Mouse (Mus musculus) urinary bladder, postnatal 25 days (tissue): Measurements from ENCODE around the gene Galnt6.

Experiments used
- DNase-seq: peaks from one replicate; pipeline ENCODE4 v3.0.0; 2022; ENCODE audit warnings: low spot score

Galnt6 gene

GRCm38 (mm10) chr15:100683041-100683440 lies 46.1 kb downstream of the Galnt6 start:
- DNase-seq, result peak; percentile 54

DNA sequence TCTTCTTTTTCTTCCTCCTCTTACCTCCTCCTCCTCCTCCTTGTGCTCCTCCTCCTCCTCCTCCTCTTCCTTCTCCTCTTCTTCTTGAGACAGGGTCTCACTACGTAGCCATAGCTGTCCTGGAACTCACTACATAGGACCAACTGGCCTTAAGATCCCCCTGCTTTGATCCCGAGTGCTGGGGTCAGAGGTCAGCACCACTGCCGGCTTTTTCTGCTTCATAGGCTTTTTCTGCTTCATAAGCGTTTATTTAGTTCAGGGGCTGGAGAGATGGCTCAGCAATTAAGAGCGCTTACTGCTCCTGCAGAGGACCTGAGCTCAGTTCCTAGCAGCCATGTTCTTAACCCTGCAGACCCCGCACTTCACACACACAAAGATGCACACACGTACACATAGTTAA lies 47.4 kb downstream of the Galnt6 start:
- no peak for DNase-seq

GRCm38 (mm10) chr15:100680381-100680780 lies 48.8 kb downstream of the Galnt6 start:
- DNase-seq, result no peak

GRCm38 (mm10) chr15:100679005-100679404 lies 50.2 kb downstream of the Galnt6 start:
- no peak for DNase-seq

DNA sequence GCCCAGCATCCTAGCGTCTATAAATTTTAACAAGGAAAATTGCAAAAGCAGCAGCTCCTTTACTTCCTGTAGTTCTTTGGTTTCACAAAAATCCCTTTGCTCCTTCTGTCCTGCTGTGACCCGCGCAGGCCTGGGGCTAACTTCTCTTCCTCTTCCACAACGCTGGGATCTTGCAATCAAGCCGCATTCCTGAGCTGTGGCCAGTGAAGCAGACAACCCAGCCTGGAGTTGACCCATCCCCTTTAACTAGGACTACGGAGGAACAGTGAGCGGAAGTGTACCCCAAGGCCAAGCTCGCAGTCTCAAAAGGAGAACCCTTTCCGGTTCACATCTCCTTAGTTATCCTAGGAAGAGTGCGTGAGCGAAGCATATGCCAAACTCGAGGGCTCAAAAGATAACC lies 50.6 kb downstream of the Galnt6 start:
- no peak for DNase-seq

DNA sequence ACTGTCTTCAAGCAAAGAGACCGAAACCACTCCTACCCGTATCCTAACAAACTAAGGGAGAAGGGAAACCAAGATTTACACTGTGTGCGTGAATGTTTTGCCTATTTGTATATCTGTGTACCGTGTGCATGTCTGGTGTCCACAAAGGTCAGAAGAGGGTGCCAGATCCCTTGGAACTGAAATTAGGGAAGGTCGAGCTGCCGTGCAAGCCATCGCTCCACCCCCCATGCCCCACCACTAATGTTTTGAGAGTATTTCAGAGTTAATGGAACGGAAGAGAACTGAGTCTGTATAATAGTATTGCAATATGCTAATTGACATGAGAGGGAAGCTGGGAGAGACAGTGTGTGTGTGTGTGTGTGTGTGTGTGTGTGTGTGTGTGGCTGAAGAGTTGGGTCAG lies 51.5 kb downstream of the Galnt6 start:
- no peak for DNase-seq

- DNase-seq, result no peak
These were observed 52.7 kb downstream of the Galnt6 start for GRCm38 (mm10) chr15:100676521-100676920.

DNA sequence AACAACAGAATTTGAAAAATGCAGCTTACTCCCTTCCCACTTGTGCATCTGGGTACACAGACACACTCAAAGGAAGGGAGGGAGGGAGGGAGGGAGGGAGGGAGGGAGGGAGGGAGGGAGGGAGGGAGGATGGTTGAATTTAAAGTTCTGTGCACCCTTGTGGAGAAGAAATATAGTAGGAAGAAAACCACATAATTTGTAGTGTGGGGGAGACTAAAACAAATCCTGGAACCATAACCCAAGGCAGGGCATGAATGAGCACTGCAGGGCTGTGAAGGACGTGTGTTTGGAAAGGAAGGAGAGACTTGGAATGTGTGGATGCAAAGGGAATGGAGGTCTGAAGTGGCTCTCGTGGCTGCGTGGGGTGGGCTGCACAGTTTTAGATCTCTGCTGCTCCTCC lies 53.7 kb downstream of the Galnt6 start:
- no peak for DNase-seq

GRCm38 (mm10) chr15:100674566-100674965 lies 54.6 kb downstream of the Galnt6 start:
- no peak for DNase-seq

- DNase-seq, result no peak
These were observed 55.4 kb downstream of the Galnt6 start for GRCm38 (mm10) chr15:100673585-100674391.

DNA sequence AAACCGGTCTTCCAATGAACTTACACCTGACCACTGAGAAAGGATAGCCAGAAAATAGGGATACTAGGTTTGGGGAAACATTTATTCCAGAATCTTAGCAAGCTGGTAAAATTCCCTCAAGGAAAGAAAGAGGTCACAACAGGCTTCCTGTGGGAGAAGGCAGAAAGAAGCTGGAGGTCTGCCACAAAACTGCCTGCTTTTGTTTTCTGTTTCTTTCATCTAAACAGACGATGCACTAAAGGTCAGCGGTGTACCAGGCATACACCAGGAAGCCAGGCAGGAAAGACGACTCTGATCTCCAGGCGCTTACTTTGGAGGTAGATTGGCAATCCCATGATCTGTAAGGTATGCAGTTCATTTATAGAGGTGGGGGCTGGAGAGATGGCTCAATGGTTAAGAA lies 58.3 kb downstream of the Galnt6 start:
- no peak for DNase-seq

- DNase-seq, result no peak
These were observed 59.2 kb downstream of the Galnt6 start for GRCm38 (mm10) chr15:100670004-100670403.

GRCm38 (mm10) chr15:100669337-100669736 lies 59.8 kb downstream of the Galnt6 start, which contains the start of gene Bin2:
TSS of gene Bin2 (minus strand) at chr15:100669553.
- no peak for DNase-seq

- DNase-seq, result no peak
These were observed 61.2 kb downstream of the Galnt6 start for GRCm38 (mm10) chr15:100667871-100668545.

- DNase-seq, result no peak
These were observed 61.8 kb downstream of the Galnt6 start for GRCm38 (mm10) chr15:100667420-100667819.

GRCm38 (mm10) chr15:100666851-100667250 lies 62.3 kb downstream of the Galnt6 start:
- DNase-seq, result no peak

GRCm38 (mm10) chr15:100666219-100666696 lies 62.9 kb downstream of the Galnt6 start:
- DNase-seq, result no peak

DNA sequence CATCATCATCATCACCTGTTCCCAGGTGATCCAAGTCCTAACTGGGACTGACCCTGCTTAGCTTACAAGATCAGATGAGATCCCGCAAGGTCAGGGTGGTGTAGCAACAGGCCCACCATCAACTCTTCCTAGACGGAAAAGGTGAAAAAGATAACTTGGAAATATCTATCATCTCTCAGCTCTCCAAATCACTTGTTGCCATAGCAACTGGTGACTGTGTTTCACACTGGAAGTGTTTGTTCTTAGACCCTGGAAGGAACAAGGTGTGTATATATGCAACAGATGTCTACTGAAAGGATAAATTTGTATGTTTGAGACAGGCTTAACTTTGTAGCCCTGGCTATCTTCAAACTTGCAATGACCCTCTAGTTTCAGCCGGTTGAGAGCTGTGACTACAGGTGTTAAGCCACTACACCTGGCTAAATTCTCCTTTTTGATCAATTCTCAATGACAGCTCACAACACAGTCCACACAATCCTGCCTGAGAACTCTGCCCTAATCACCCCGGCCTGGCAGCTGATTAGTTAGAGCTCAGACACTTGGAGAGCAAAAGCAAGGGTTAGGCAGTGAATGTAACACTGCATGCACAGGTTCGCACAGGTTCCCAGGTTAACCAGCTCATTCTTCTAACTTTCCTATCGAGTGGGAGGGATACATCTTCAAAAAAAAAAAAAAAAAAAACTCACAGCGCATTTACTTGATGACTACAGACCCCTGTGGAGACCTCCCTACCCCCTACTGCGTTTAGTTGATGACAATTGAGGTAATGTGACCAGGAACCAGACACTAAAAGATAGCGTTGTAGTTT lies 63.6 kb downstream of the Galnt6 start:
- DNase-seq, result no peak

DNA sequence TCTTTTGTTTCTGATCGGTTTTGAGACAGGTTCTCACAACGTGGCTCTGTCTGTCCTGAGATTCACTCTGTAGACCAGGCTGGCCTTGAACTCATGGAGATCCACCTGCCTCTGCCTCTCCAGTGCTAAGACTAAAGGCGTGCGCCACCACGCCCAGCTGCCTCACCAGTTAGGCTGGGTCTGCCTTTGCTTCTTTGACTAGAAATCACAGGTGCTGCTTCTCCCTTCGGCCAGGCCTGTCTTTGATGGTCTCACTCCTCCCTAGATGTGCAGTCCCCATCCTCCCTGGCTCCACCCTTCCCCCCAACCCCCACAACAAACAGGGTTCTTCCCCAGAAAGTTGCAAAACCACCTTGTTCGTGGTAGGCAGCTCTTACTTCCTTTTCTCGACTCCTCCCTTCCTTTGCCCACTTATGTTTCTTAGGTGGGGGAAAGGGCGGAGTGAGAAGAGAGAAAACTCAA lies 64.3 kb downstream of the Galnt6 start:
- DNase-seq, result no peak

- no peak for DNase-seq
These were observed 68.4 kb downstream of the Galnt6 start for GRCm38 (mm10) chr15:100660805-100661204.

DNA sequence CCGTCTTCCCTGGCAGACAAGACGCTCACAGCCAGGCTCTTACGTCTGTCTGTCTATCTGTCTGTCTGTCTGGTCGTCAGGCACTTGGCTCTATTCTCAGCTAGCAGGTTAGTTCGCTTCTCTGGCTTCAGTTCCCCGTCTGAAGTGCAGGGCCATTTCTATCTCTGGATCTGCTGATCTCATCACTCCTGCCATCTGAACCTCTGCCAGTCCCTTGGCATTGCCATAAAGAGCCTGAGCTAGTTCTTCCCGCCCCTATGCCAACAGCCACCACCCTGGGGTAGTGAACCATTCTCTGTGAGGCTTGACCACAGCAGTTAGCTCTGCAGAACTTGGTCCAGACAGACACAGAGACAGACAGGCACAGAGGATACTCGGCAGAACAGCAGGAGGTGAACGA lies 68.9 kb downstream of the Galnt6 start:
- no peak for DNase-seq

DNA sequence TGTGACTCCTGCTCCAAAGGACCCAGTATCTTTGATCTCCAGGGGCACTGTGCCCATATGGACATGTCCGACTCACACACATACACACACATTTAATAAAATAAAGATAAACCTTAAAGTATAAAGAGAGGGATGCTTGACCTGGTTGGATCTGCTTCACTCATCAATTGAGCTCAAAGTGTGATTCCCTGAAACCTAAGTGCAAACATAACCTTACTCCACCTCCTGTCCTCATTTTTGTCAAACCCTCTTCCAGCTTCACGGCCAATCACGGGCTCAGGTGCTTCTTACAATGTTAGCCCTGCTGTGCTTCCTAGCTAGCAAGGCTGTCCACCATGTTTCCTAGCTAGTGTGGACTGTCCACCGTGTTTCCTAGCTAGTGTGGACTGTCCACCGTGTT lies 74.0 kb downstream of the Galnt6 start:
- DNase-seq, result no peak
